Mouse (Mus musculus) kidney, embryonic 14.5 days (tissue): ENCODE measurements around the gene Ltbp1. TPM values are rescaled to one million over a fixed set of nuclear protein-coding genes. Genes with fewer than 3 reads are reported as not detected.

Source experiments
- ATAC-seq: fragments of 200-750 bp; cut with Nextera tagmentation; 2 replicates; pipeline ENCODE4 v1.8.0; 2017; ENCODE audit warnings: moderate number of reproducible peaks, mild to moderate bottlenecking, moderate TSS enrichment, moderate library complexity; ENCODE audit not compliant: low FRiP score, low TSS enrichment
- H3K27ac ChIP-seq: fragments of 300-500 bp; sonication (generic); 2 replicates; pipeline ENCODE4 v1.5.1; 2014; ENCODE audit warnings: low read depth, mild to moderate bottlenecking, low read length, moderate library complexity, mixed read lengths
- H3K27me3 ChIP-seq: fragments of 300-500 bp; sonication (generic); 2 replicates; pipeline ENCODE4 v1.6.1; 2014; ENCODE audit warnings: mild to moderate bottlenecking, low read length; ENCODE audit not compliant: control insufficient read depth, insufficient read depth
- H3K36me3 ChIP-seq: fragments of 300-500 bp; sonication (generic); 2 replicates; pipeline ENCODE4 v1.6.1; 2014; ENCODE audit warnings: low read length, mixed read lengths; ENCODE audit not compliant: control insufficient read depth, insufficient read depth
- H3K4me1 ChIP-seq: fragments of 300-500 bp; sonication (generic); 2 replicates; pipeline ENCODE4 v1.6.1; 2014; ENCODE audit warnings: low read length, mixed read lengths; ENCODE audit not compliant: control insufficient read depth, insufficient read depth
- H3K4me2 ChIP-seq: fragments of 300-500 bp; sonication (generic); replicated peaks from 2 replicates; pipeline ENCODE4 v1.6.1; 2014; ENCODE audit warnings: low read depth, mild to moderate bottlenecking, low read length
- H3K4me3 ChIP-seq: fragments of 300-500 bp; sonication (generic); 2 replicates; pipeline ENCODE4 v1.5.1; 2014; ENCODE audit warnings: mild to moderate bottlenecking, low read length
- H3K9ac ChIP-seq: fragments of 300-500 bp; sonication (generic); 2 replicates; pipeline ENCODE4 v1.6.1; 2014; ENCODE audit warnings: low read depth, mild to moderate bottlenecking, low read length, moderate library complexity
- H3K9me3 ChIP-seq: fragments of 300-500 bp; sonication (generic); 2 replicates; pipeline ENCODE4 v1.6.1; 2016; ENCODE audit warnings: low read length; ENCODE audit not compliant: control insufficient read depth
- WGBS: fragments of 180-500 bp; shearing (Covaris S2); extraction: QIAGEN DNeasy Blood & Tissue Kit; methylation state at CpG from one replicate; pipeline ENCODE4 v1.1.7; 2014; 5-methylcytosine and 5-hydroxymethylcytosine counted together
- polyA plus RNA-seq: library from polyadenylated mRNA; unstranded; fragments of >200 nt; fragmentation: Nextera tagmentation; extraction: Ambion mirVana; gene quantifications from 2 replicates; pipeline ENCODE4 v1.2.1, GENCODE M21; 2014

Gene Ltbp1
- polyA plus RNA-seq, 1 experiment from 2014 or later, result 54.7 TPM

GRCm38 (mm10) chr17:75233206-75233605 lies 227.8 kb downstream of the Ltbp1 start:
- H3K36me3 ChIP-seq, result no peaks in the 10 kb centered on the region
- no peak for ATAC-seq
- H3K9me3 ChIP-seq, result no peaks in the 10 kb centered on the region
- H3K27me3 ChIP-seq, result no peaks in the 10 kb centered on the region
- H3K9ac ChIP-seq, result no peak overlapping the region
- H3K4me3 ChIP-seq, result no peak overlapping the region
- H3K4me2 ChIP-seq, result no peak overlapping the region
- 57% methylated on average over 2 of the region's 2 CpGs for WGBS
- no peak overlapping the region for H3K27ac ChIP-seq
- H3K4me1 ChIP-seq, result 0 out of 2 replicates have a peak, but pooled peaks cover 4% of the 10 kb centered on the region

- Histone ChIP-seq H3K27ac (no peak overlapping the region), H3K9me3 (no peaks in the 10 kb centered on the region), H3K4me3 (no peak overlapping the region), H3K4me1 (0 out of 2 replicates have a peak, but pooled peaks cover 4% of the 10 kb centered on the region), H3K4me2 (no peak overlapping the region), H3K9ac (no peak overlapping the region), H3K36me3 (no peaks in the 10 kb centered on the region), H3K27me3 (no peaks in the 10 kb centered on the region)
- ATAC-seq, result no peak
- 94% methylated on average over 4 of the region's 4 CpGs for WGBS
These were observed 228.6 kb downstream of the Ltbp1 start for GRCm38 (mm10) chr17:75233923-75234322.

DNA sequence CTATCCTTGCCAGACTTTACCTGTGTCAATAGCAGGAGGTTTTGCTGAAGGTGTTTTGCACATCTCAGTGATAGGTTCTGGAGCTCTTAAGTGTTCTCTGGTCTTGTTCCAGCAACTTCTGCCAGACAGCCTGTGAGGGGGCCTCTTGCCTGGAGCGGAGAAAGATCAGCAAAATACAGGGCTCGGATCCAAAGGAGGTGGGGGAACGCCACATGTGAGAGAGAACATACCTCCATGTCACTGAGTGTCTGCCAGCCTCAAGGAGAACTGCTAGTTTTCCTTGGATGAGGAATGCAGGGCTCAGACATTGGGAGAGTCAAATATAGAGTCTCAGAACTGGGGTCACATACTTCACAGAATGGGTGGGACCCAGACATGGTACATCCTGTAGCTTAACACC lies 230.4 kb downstream of the Ltbp1 start:
- H3K4me1 ChIP-seq, result 0 out of 2 replicates have a peak, but pooled peaks cover 4% of the 10 kb centered on the region
- H3K36me3 ChIP-seq, result no peaks in the 10 kb centered on the region
- H3K27me3 ChIP-seq, result no peaks in the 10 kb centered on the region
- H3K9ac ChIP-seq, result no peak overlapping the region
- no peak overlapping the region for H3K4me3 ChIP-seq
- H3K9me3 ChIP-seq, result no peaks in the 10 kb centered on the region
- H3K27ac ChIP-seq, result no peak overlapping the region
- no peak overlapping the region for H3K4me2 ChIP-seq
- WGBS, result 85% methylated on average over 3 of the region's 3 CpGs
- ATAC-seq, result no peak

DNA sequence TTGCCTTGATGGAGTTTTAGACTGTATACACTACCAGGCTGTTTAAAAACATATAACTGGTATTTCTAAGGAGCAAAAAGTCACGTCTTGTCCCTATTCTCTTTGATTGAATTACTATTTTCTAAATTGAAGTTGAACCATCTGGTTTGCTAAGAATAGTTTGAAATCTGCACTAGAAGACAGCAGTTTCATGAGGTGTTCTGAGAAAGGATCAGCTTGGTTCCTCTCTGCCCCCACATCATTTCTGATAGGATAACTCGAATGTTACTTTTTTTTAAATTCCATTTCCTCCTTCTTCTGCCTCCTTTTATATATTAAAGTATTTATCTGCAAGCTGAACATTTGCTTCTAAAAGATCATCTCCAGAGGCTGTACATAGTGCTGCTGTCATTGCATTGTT lies 231.2 kb downstream of the Ltbp1 start:
- H3K4me2 ChIP-seq, result no peak overlapping the region
- H3K36me3 ChIP-seq, result no peaks in the 10 kb centered on the region
- WGBS, result 84% methylated on average over 2 of the region's 2 CpGs
- H3K27ac ChIP-seq, result no peak overlapping the region
- 0 out of 2 replicates have a peak, but pooled peaks cover 4% of the 10 kb centered on the region for H3K4me1 ChIP-seq
- no peaks in the 10 kb centered on the region for H3K27me3 ChIP-seq
- H3K9ac ChIP-seq, result no peak overlapping the region
- H3K9me3 ChIP-seq, result no peaks in the 10 kb centered on the region
- no peak for ATAC-seq
- H3K4me3 ChIP-seq, result no peak overlapping the region

DNA sequence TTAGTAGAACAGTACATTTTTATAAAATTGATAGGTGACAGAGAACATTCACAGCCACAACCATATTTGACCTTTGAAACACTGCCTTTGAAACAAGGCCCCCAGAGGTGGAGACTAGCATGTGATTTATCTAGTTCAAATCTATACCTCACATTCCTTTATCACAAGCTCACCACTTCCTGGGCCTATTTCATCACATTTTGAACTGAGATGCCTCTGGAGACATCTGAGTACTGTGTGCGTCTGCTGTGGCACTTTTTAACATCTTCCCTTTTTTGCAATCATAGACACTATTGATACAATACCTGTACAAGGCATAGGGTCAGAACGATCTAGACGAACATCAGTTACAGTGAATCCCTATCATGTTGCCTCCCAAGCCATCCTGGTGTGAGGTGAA lies 232.1 kb downstream of the Ltbp1 start:
- ATAC-seq, result no peak

GRCm38 (mm10) chr17:75238655-75239054 lies 233.3 kb downstream of the Ltbp1 start:
- no peak overlapping the region for H3K27ac ChIP-seq
- no peak for ATAC-seq
- no peak overlapping the region for H3K4me3 ChIP-seq
- H3K27me3 ChIP-seq, result no peaks in the 10 kb centered on the region
- no peaks in the 10 kb centered on the region for H3K36me3 ChIP-seq
- H3K4me2 ChIP-seq, result no peak overlapping the region
- H3K4me1 ChIP-seq, result 0 out of 2 replicates have a peak, but pooled peaks cover 4% of the 10 kb centered on the region
- no peak overlapping the region for H3K9ac ChIP-seq
- WGBS, result 94% methylated on average over 2 of the region's 2 CpGs
- no peaks in the 10 kb centered on the region for H3K9me3 ChIP-seq

More for the DNA sequence above, 232.1 kb downstream of the Ltbp1 start:
- 94% methylated on average over 3 of the region's 3 CpGs for WGBS
- no peaks in the 10 kb centered on the region for H3K9me3 ChIP-seq
- H3K4me2 ChIP-seq, result no peak overlapping the region
- no peak overlapping the region for H3K27ac ChIP-seq
- H3K36me3 ChIP-seq, result no peaks in the 10 kb centered on the region
- H3K4me1 ChIP-seq, result 0 out of 2 replicates have a peak, but pooled peaks cover 4% of the 10 kb centered on the region
- H3K4me3 ChIP-seq, result no peak overlapping the region
- H3K27me3 ChIP-seq, result no peaks in the 10 kb centered on the region
- H3K9ac ChIP-seq, result no peak overlapping the region

GRCm38 (mm10) chr17:75239545-75239944 lies 234.2 kb downstream of the Ltbp1 start:
- ATAC-seq, result no peak
- Histone ChIP-seq H3K27ac (no peak overlapping the region), H3K4me2 (no peak overlapping the region), H3K27me3 (no peaks in the 10 kb centered on the region), H3K36me3 (no peaks in the 10 kb centered on the region), H3K4me3 (no peak overlapping the region), H3K9me3 (no peaks in the 10 kb centered on the region), H3K9ac (no peak overlapping the region), H3K4me1 (0 out of 2 replicates have a peak, but pooled peaks cover 4% of the 10 kb centered on the region)
- 91% methylated on average over 3 of the region's 3 CpGs for WGBS

DNA sequence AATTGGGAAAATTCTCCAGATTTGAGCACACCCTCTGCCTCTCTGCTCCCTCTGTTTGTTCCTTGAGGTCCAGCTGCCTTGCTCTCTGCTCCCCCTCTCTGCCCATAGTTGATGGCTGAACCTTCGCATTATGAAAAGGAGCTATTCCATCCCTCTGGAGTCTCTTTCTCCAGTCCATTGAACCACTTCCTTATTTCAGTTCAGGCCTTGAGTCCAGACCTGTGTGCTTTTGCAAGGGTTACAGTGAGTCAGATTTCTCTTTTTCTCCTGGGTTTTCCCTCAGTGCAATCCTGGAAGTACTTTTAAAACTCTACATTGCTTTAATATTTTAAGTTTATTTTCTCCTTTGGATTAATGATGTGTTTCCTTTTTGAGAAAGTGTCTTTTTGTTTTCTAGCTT lies 236.7 kb downstream of the Ltbp1 start:
- H3K36me3 ChIP-seq, result no peaks in the 10 kb centered on the region
- no peak overlapping the region for H3K4me3 ChIP-seq
- H3K4me1 ChIP-seq, result no peaks in the 10 kb centered on the region
- H3K27ac ChIP-seq, result no peak overlapping the region
- ATAC-seq, result no peak
- no peak overlapping the region for H3K9ac ChIP-seq
- H3K4me2 ChIP-seq, result no peak overlapping the region
- 96% methylated on average over 1 of the region's 1 CpGs for WGBS
- H3K9me3 ChIP-seq, result no peaks in the 10 kb centered on the region
- no peaks in the 10 kb centered on the region for H3K27me3 ChIP-seq

- H3K4me2 ChIP-seq, result no peak overlapping the region
- no peak overlapping the region for H3K4me3 ChIP-seq
- ATAC-seq, result no peak
These were observed 237.9 kb downstream of the Ltbp1 start for GRCm38 (mm10) chr17:75243221-75243620.

More at GRCm38 (mm10) chr17:75243221-75243620, 237.9 kb downstream of the Ltbp1 start:
- H3K27me3 ChIP-seq, result no peaks in the 10 kb centered on the region
- no peak overlapping the region for H3K27ac ChIP-seq
- 46% methylated on average over 1 of the region's 1 CpGs for WGBS
- H3K4me1 ChIP-seq, result 0 out of 2 replicates have a peak, but pooled peaks cover under 1% of the 10 kb centered on the region
- H3K9ac ChIP-seq, result no peak overlapping the region
- no peaks in the 10 kb centered on the region for H3K9me3 ChIP-seq
- H3K36me3 ChIP-seq, result no peaks in the 10 kb centered on the region
